Mouse (Mus musculus) layer of hippocampus, postnatal 36 days (tissue): ENCODE measurements around the gene Terf2ip. TPM values are rescaled to one million over a fixed set of nuclear protein-coding genes. Genes with fewer than 3 reads are reported as not detected.

Experiments used
- DNase-seq, 2 experiments: peaks; one replicate each; pipeline ENCODE4 v3.0.0; 2022
- total RNA-seq, 2 experiments: library from RNA; stranded (reverse); gene quantifications; 2 replicates each; pipeline ENCODE4 v1.2.3; 2021

Gene Terf2ip
- 10 to 100 TPM; 40.0 to 41.8 TPM for total RNA-seq

- DNase-seq: peak; percentile 90 to 91
Measured at GRCm38 (mm10) chr8:112010997-112011815, at the start of gene Terf2ip, which contains the start of gene Kars. TSS of gene Terf2ip (plus strand) at chr8:112011398. TSS of gene Kars (minus strand) at chr8:112011323.

- DNase-seq: no peak
Measured at GRCm38 (mm10) chr8:111962589-111962988, 48.6 kb upstream of the Terf2ip start.

GRCm38 (mm10) chr8:111963091-111963490 lies 48.1 kb upstream of the Terf2ip start:
- no peak for DNase-seq

GRCm38 (mm10) chr8:111963546-111963945 lies 47.7 kb upstream of the Terf2ip start:
- DNase-seq: no peak

GRCm38 (mm10) chr8:111964351-111964750 lies 46.8 kb upstream of the Terf2ip start:
- DNase-seq: no peak

- no peak for DNase-seq
Measured at GRCm38 (mm10) chr8:111964849-111965561, 46.2 kb upstream of the Terf2ip start.

- no peak for DNase-seq
Measured at GRCm38 (mm10) chr8:111967246-111967870, 43.8 kb upstream of the Terf2ip start.

GRCm38 (mm10) chr8:111968541-111968940 lies 42.7 kb upstream of the Terf2ip start:
- no peak for DNase-seq

GRCm38 (mm10) chr8:111968991-111969390 lies 42.2 kb upstream of the Terf2ip start:
- no peak for DNase-seq

- DNase-seq: no peak
Measured at GRCm38 (mm10) chr8:111974138-111974537, 37.1 kb upstream of the Terf2ip start.

GRCm38 (mm10) chr8:111975706-111976105 lies 35.5 kb upstream of the Terf2ip start:
- DNase-seq: no peak

GRCm38 (mm10) chr8:111976326-111976725 lies 34.9 kb upstream of the Terf2ip start:
- DNase-seq: no peak

GRCm38 (mm10) chr8:111978147-111978546 lies 33.1 kb upstream of the Terf2ip start:
- DNase-seq: no peak

- no peak for DNase-seq
Measured at GRCm38 (mm10) chr8:111982116-111982515, 29.1 kb upstream of the Terf2ip start.

GRCm38 (mm10) chr8:111984511-111984910 lies 26.7 kb upstream of the Terf2ip start:
- no peak for DNase-seq

GRCm38 (mm10) chr8:111989911-111990310 lies 21.3 kb upstream of the Terf2ip start:
- DNase-seq: peak; percentile 64 to 71

- DNase-seq: no peak
Measured at GRCm38 (mm10) chr8:111991278-111991677, 19.9 kb upstream of the Terf2ip start.

GRCm38 (mm10) chr8:111992013-111992702 lies 19.0 kb upstream of the Terf2ip start, which contains the start of gene Adat1:
TSS of gene Adat1 (minus strand) at chr8:111992302.
- peak; percentile 81 to 87 for DNase-seq

GRCm38 (mm10) chr8:111992703-111993039 lies 18.5 kb upstream of the Terf2ip start:
- DNase-seq: no peak

GRCm38 (mm10) chr8:112004754-112005153 lies 6.4 kb upstream of the Terf2ip start:
- no peak for DNase-seq

GRCm38 (mm10) chr8:112005601-112006000 lies 5.6 kb upstream of the Terf2ip start:
- peak; percentile 37 to 45 for DNase-seq

GRCm38 (mm10) chr8:112007669-112008068 lies 3.5 kb upstream of the Terf2ip start:
- DNase-seq: no peak

- DNase-seq: no peak
Measured at GRCm38 (mm10) chr8:112009558-112009957, 1.6 kb upstream of the Terf2ip start.
